10 mouse cellular contexts compared by ENCODE assay signal in genomic region chr19:37050643-37051345, GRCm38 (mm10).
DNase-seq lines count a peak whose midpoint lies in the region; ATAC-seq and TF ChIP-seq lines count a peak whose summit lies in the region.
"Had no signal": no experiment of that assay in that cellular context is flagged by ENCODE, and none has a peak within 500 bp of the region (broad histone marks: within the 10 kb centered on the region; RNA-seq: fewer than 3 reads in every experiment).

No protein-coding gene starts in this region.

- CTCF ChIA-PET in Patski (lab: Charles Lee) = interaction anchor here (0.7 to 2.6 kb wide), 14 partner anchors 9 to 221 kb away, joined by 3 to 9 read pairs (median 4); partner anchors contain the start of gene Cpeb3

- H3K9me3 ChIP-seq in neural tube, embryonic 11.5 days (ENCODE audit: control insufficient read depth, low read length) = no peaks in the 10 kb centered on the region
- H3K9me3 ChIP-seq: midbrain, embryonic 12.5 days had no signal

- 77% methylated on average over 4 of the region's 4 CpGs for WGBS in neural tube, embryonic 11.5 days

- no peaks in the 10 kb centered on the region for H3K36me3 ChIP-seq in neural tube, embryonic 11.5 days (ENCODE audit: control insufficient read depth, insufficient read depth, low read length)
- H3K36me3 ChIP-seq: midbrain, embryonic 12.5 days had no signal

- intact Hi-C loops in left cerebral cortex, postnatal 36 days (cut with DNase I) = loop anchor here (5.0 kb wide), 2 partner anchors 122 to 217 kb away; no protein-coding TSS in a partner anchor
- intact Hi-C loops in heart, postnatal 14 days (cut with DNase I) = loop anchor here (1.0 to 2.0 kb wide), 2 partner anchors 158 to 215 kb away; partner anchors contain the start of gene Cpeb3
- intact Hi-C loops in left cerebral cortex, postnatal 25 days (cut with DNase I) = loop anchor here (5.0 kb wide), 2 partner anchors 122 to 217 kb away; no protein-coding TSS in a partner anchor

- POLR2A ChIA-PET in Patski (lab: Charles Lee) = no interaction called here

- H3K4me2 ChIP-seq in neural tube, embryonic 11.5 days (ENCODE audit: low read depth) = no peak overlapping the region
- H3K4me2 ChIP-seq: midbrain, embryonic 12.5 days had no signal

- H3K4me3 ChIP-seq in neural tube, embryonic 11.5 days (ENCODE audit: low read depth, low read length) = no peak overlapping the region
- H3K4me3 ChIP-seq: erythroblast, embryonic 14.5 days; midbrain, embryonic 12.5 days had no signal

- H3K9ac ChIP-seq in neural tube, embryonic 11.5 days (ENCODE audit: low read length) = no peak overlapping the region
- H3K9ac ChIP-seq: midbrain, embryonic 12.5 days had no signal

- H3K27me3 ChIP-seq in Patski = no peaks in the 10 kb centered on the region
- H3K27me3 ChIP-seq in neural tube, embryonic 11.5 days (ENCODE audit: control insufficient read depth, insufficient read depth, low read length) = no peaks in the 10 kb centered on the region
- H3K27me3 ChIP-seq: midbrain, embryonic 12.5 days had no signal

- in situ Hi-C loops in Patski (cut with MboI; ENCODE audit: low pct_unique_long_range_greater_than_20kb) = loop anchor here (5.0 kb wide), 1 partner anchor 212 kb away; no protein-coding TSS in a partner anchor

- no peak overlapping the region for H3K27ac ChIP-seq in neural tube, embryonic 11.5 days (ENCODE audit: low read depth, low read length)
- H3K27ac ChIP-seq: midbrain, embryonic 12.5 days had no signal

- peak; percentile 51 for ATAC-seq in Patski
- 0 out of 2 replicates have a peak, but pooled peaks have one; percentile 23 for ATAC-seq in neural tube, embryonic 11.5 days (ENCODE audit: insufficient read depth, low FRiP score, low TSS enrichment)

- peak; percentile 40 to 70 for DNase-seq in left cerebral cortex, adult 18-20 months (ENCODE audit: low spot score in 2 of 2)
- DNase-seq in left cerebral cortex, postnatal 36 days (ENCODE audit: low spot score in 2 of 2) = no peak
- DNase-seq in Patski (ENCODE audit: low read depth, low spot score) = no peak
- peak; percentile 94 for DNase-seq in cerebellum, adult 9-10 months
- DNase-seq in heart, postnatal 14 days = peak; percentile 37 to 75
- DNase-seq in left cerebral cortex, postnatal 25 days (ENCODE audit: low spot score in 2 of 2) = peak; percentile 64 to 79
- peak; percentile 31 for DNase-seq in neural tube, embryonic 11.5 days (ENCODE audit: low spot score)
- DNase-seq in T-cell, adult 2 months (ENCODE audit: low spot score) = no peak

- no peaks in the 10 kb centered on the region for H3K4me1 ChIP-seq in neural tube, embryonic 11.5 days (ENCODE audit: control insufficient read depth, insufficient read depth, low read length)
- H3K4me1 ChIP-seq: midbrain, embryonic 12.5 days had no signal

- TF ChIP-seq CTCF in Patski (IDR thresholded peaks at IDR 0.05) = peak; percentile 75

Comparison
In these comparisons a context has a peak if more than half of its experiments do, and no peak if none do; other contexts are left out.
1. DNase-seq: peak in left cerebral cortex, adult 18-20 months (2 of 2), cerebellum, adult 9-10 months (single experiment), heart, postnatal 14 days (2 of 2), left cerebral cortex, postnatal 25 days (2 of 2) and neural tube, embryonic 11.5 days (single experiment); none in left cerebral cortex, postnatal 36 days (0 of 2), Patski (single experiment) and T-cell, adult 2 months (single experiment).